Mouse (Mus musculus) heart, adult 2 months (tissue): ENCODE data around the gene Igfbp4.

Source experiments
- CTCF ChIP-seq: fragments of 200-600 bp; IDR thresholded peaks from 2 replicates; pipeline ENCODE4 v1.8.1; 2022; ENCODE audit warnings: antibody characterized with exemption, mild to moderate bottlenecking, moderate library complexity
- EP300 ChIP-seq: fragments of 200-500 bp; IDR thresholded peaks from 2 replicates; pipeline ENCODE4 v1.6.1; 2011; ENCODE audit warnings: low read depth, low read length, control low read depth; ENCODE audit not compliant: insufficient read depth

DNA sequence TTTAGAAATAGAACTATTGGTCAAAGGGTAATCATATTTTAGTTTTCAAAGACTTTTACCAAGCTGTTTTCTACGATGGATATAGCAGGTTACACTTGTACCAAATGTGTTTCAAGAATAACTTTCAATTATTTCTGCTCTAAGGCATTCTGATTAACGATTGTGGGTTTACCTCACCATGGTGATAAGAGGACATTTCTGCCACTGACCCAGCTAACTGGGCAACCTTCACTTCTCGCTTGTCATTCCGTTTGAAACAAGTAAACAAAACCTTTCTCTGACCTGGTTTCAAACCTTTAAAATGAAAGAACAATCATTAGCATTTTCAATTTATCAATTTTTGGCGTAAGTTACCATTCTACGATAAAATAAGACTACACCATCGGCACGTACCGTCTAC lies 34.3 kb upstream of the Igfbp4 start:
- no peak for TF ChIP-seq EP300
- TF ChIP-seq CTCF: no peak
